ENCODE assay signal across 12 mouse cellular contexts in genomic region chr11:105507332-105507971, GRCm38 (mm10). TPM values are rescaled to one million over a fixed set of nuclear protein-coding genes. Genes with fewer than 3 reads are reported as not detected.
DNase-seq lines count a peak whose midpoint lies in the region; ATAC-seq and TF ChIP-seq lines count a peak whose summit lies in the region.
"Had no signal": no experiment of that assay in that cellular context is flagged by ENCODE, and none has a peak within 500 bp of the region (broad histone marks: within the 10 kb centered on the region; RNA-seq: fewer than 3 reads in every experiment).

No protein-coding gene starts in this region.

- no peak overlapping the region for H3K9ac ChIP-seq in lung, embryonic 14.5 days
- H3K9ac ChIP-seq in forebrain, embryonic 12.5 days: no peak overlapping the region
- H3K9ac ChIP-seq in limb, embryonic 15.5 days: no peak overlapping the region
- no peak overlapping the region for H3K9ac ChIP-seq in neural tube, embryonic 14.5 days (replicated peaks; ENCODE audit: low read depth, low read length)

- peaks cover 17% of the 10 kb centered on the region for H3K4me1 ChIP-seq in lung, embryonic 14.5 days (ENCODE audit: insufficient read depth)
- H3K4me1 ChIP-seq in forebrain, embryonic 12.5 days: peaks cover 46% of the 10 kb centered on the region
- peaks cover 32% of the 10 kb centered on the region for H3K4me1 ChIP-seq in limb, embryonic 15.5 days
- H3K4me1 ChIP-seq in neural tube, embryonic 14.5 days (ENCODE audit: control insufficient read depth, insufficient read depth, low read length): peaks cover 26% of the 10 kb centered on the region

- 43% methylated on average over 8 of the region's 8 CpGs for WGBS in lung, embryonic 14.5 days
- whole genome bisulfite sequencing in forebrain, embryonic 12.5 days: 9% methylated on average over 8 of the region's 8 CpGs
- WGBS in limb, embryonic 15.5 days: 22% methylated on average over 8 of the region's 8 CpGs
- WGBS in neural tube, embryonic 14.5 days: 9% methylated on average over 8 of the region's 8 CpGs

- H3K36me3 ChIP-seq in lung, embryonic 14.5 days (ENCODE audit: insufficient read depth): no peaks in the 10 kb centered on the region
- no peaks in the 10 kb centered on the region for H3K36me3 ChIP-seq in forebrain, embryonic 12.5 days (replicated peaks)
- no peaks in the 10 kb centered on the region for H3K36me3 ChIP-seq in limb, embryonic 15.5 days
- H3K36me3 ChIP-seq in neural tube, embryonic 14.5 days (ENCODE audit: control insufficient read depth, insufficient read depth, low read length): no peaks in the 10 kb centered on the region

- no peaks in the 10 kb centered on the region for H3K9me3 ChIP-seq in lung, embryonic 14.5 days (ENCODE audit: low read depth, low read length)
- H3K9me3 ChIP-seq in forebrain, embryonic 12.5 days: no peaks in the 10 kb centered on the region
- no peaks in the 10 kb centered on the region for H3K9me3 ChIP-seq in limb, embryonic 15.5 days
- no peaks in the 10 kb centered on the region for H3K9me3 ChIP-seq in neural tube, embryonic 14.5 days (ENCODE audit: control insufficient read depth, low read length)

- no peak for TF ChIP-seq CTCF in lung, embryonic 14.5 days (IDR thresholded peaks at IDR 0.05; ENCODE audit: low read depth)

- no peak for DNase-seq in lung, embryonic 14.5 days
- no peak for DNase-seq in lung, postnatal 10 days
- no peak for DNase-seq in c-Kit-positive CD71-positive TER-119-positive erythroid progenitor cells, embryonic 14.5 days (ENCODE audit: low spot score)
- no peak for DNase-seq in frontal cortex, postnatal 10 days (ENCODE audit: low spot score in 2 of 2)
- DNase-seq in retina, embryonic 14.5 days (ENCODE audit: low spot score): no peak
- DNase-seq: adrenal gland, adult 8-10 months; heart, adult 2 months had no signal

- peak overlapping the region; percentile 2; the same call in 1 of the 2 replicates for H3K27ac ChIP-seq in lung, embryonic 14.5 days (ENCODE audit: low read depth)
- peak overlapping the region; percentile 86 for H3K27ac ChIP-seq in forebrain, embryonic 12.5 days
- H3K27ac ChIP-seq in limb, embryonic 15.5 days: peak overlapping the region; percentile 75
- H3K27ac ChIP-seq in neural tube, embryonic 14.5 days (ENCODE audit: low read depth, low read length): peak overlapping the region; percentile 82
- H3K27ac ChIP-seq: heart, adult 2 months had no signal

- H3K27me3 ChIP-seq in lung, embryonic 14.5 days (ENCODE audit: insufficient read depth, low read length): no peaks in the 10 kb centered on the region
- H3K27me3 ChIP-seq in forebrain, embryonic 12.5 days: no peaks in the 10 kb centered on the region
- H3K27me3 ChIP-seq in limb, embryonic 15.5 days: no peaks in the 10 kb centered on the region
- no peaks in the 10 kb centered on the region for H3K27me3 ChIP-seq in neural tube, embryonic 14.5 days (ENCODE audit: control insufficient read depth, insufficient read depth, low read length)

- ATAC-seq in lung, embryonic 14.5 days (ENCODE audit: insufficient read depth): 0 out of 2 replicates have a peak, but pooled peaks have one; percentile 7
- ATAC-seq in forebrain, embryonic 12.5 days (ENCODE audit: low FRiP score): peak; percentile 36; the same call in 1 of the 2 replicates
- ATAC-seq in limb, embryonic 15.5 days (ENCODE audit: insufficient number of reproducible peaks, low FRiP score, low TSS enrichment, low read depth): peak; percentile 54; the same call in 1 of the 2 replicates
- ATAC-seq in neural tube, embryonic 14.5 days (ENCODE audit: low read depth): no peak

- no peak overlapping the region for H3K4me2 ChIP-seq in lung, embryonic 14.5 days
- peak overlapping the region; percentile 41 for H3K4me2 ChIP-seq in forebrain, embryonic 12.5 days
- 0 out of 2 replicates have a peak overlapping the region, but pooled peaks have one; percentile 5 for H3K4me2 ChIP-seq in limb, embryonic 15.5 days
- H3K4me2 ChIP-seq in neural tube, embryonic 14.5 days (ENCODE audit: low read depth, low read length): 0 out of 2 replicates have a peak overlapping the region, but pooled peaks have one; percentile 34

- H3K4me3 ChIP-seq in lung, embryonic 14.5 days (ENCODE audit: low read depth, low read length): no peak overlapping the region
- H3K4me3 ChIP-seq in forebrain, embryonic 12.5 days (replicated peaks): no peak overlapping the region
- no peak overlapping the region for H3K4me3 ChIP-seq in limb, embryonic 15.5 days
- H3K4me3 ChIP-seq in neural tube, embryonic 14.5 days (ENCODE audit: low read depth, low read length): no peak overlapping the region
- H3K4me3 ChIP-seq: heart, adult 2 months had no signal

RNA-seq across cellular contexts. Expression of gene March10, which starts 50.9 kb away (rescaled TPM):
- 0.43 TPM in 1 of 2 replicates, not detected in the other for polyA plus RNA-seq in lung, embryonic 14.5 days (2014; fragmentation: Nextera tagmentation; extraction: Ambion mirVana)
- polyA plus RNA-seq in forebrain, embryonic 12.5 days (2016; fragmentation: Nextera tagmentation; extraction: Ambion mirVana): 0.19 TPM in 1 of 2 replicates, not detected in the other
- polyA plus RNA-seq in limb, embryonic 15.5 days (2015; fragmentation: Nextera tagmentation; extraction: Ambion mirVana): not detected in 2 replicates
- 0.29 and 0.70 TPM in 2 replicates for polyA plus RNA-seq in neural tube, embryonic 14.5 days (2014; fragmentation: Nextera tagmentation; extraction: Ambion mirVana)
- polyA plus RNA-seq: large intestine, adult 2 months; liver, embryonic 16.5 days had no signal

Comparison
In these comparisons a context has a peak if more than half of its experiments do, and no peak if none do; other contexts are left out.
1. H3K27ac ChIP-seq: peak in every context shown above with its lines; median percentile 86 in forebrain, embryonic 12.5 days; 82 in neural tube, embryonic 14.5 days; 75 in limb, embryonic 15.5 days; 2 in lung, embryonic 14.5 days.